Mouse (Mus musculus): ENCODE measurements around the gene Adad2. TPM values are rescaled to one million over a fixed set of nuclear protein-coding genes. Genes with fewer than 3 reads are reported as not detected.

The Adad2 gene
- polyA plus RNA-seq, 1 experiment, result 0.12 TPM

DNA sequence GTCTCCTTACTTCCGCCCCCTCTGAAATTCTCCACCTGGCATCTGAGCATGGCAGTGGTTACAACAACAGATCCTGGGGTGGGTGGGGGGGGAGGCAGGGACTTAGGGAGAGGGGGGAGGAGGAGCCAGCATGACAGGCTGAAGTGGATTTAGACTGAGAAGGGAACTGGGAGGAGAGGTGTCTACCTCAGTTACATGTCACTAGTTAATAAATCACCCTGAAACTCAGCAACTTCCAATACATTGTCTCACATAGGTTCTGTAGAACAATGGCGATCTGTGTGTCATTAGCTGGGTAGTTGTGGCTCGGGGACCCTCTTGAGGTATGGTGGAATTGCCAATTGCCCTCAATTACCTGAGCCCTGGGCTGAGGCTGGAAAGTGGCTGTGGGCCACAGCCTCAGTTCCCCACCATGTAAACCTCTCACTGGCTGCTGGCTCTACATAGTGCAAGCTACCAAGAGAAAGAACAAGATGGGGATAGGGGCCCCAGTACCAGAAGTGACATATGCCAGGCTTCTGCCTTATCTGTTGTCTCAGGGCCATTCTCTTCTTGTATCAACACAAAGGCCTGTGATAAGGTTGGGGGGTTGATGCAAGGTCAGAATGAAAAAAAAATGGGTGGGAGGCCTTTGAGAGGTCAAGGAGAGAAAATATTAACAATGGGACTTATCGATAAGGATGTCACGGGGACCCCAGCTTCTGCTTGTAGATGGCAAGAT, 31.9 kb upstream of the Adad2 start:
- DNase-seq (ENCODE audit: low read depth), result no peak
- TF ChIP-seq POLR2A (IDR thresholded peaks at IDR 0.05; ENCODE audit: borderline replicate concordance, extremely low read depth, insufficient read depth, insufficient read length, poor library complexity, severe bottlenecking) (no peak), CTCF (IDR thresholded peaks at IDR 0.05; ENCODE audit: borderline replicate concordance, extremely low read depth, insufficient read depth, insufficient read length) (no peak)

DNA sequence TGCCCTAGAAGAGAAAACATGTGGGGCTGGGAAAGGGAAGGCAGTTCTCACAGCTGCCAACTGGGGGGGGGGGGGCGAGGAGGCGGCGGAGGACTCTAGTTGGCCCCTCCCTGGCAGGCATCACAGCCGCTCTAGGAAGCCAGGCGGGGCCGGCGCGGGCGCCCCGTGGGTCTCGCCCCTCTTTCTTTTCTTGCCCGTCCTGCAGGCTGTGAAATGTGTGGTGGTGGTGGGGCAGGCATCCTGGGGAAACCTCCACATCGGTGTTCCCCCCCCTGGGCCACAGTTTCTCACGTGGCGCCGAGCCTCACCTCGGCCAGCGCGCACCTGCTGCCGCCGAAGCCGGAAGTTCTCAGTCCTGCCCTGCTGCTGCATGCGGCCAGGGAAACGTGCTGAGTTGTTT, 26.6 kb upstream of the Adad2 start:
- no peak for DNase-seq (ENCODE audit: low read depth)
- TF ChIP-seq POLR2A (IDR thresholded peaks at IDR 0.05; ENCODE audit: borderline replicate concordance, extremely low read depth, insufficient read depth, insufficient read length, poor library complexity, severe bottlenecking), result no peak
- no peak for TF ChIP-seq CTCF (IDR thresholded peaks at IDR 0.05; ENCODE audit: borderline replicate concordance, extremely low read depth, insufficient read depth, insufficient read length)

DNA sequence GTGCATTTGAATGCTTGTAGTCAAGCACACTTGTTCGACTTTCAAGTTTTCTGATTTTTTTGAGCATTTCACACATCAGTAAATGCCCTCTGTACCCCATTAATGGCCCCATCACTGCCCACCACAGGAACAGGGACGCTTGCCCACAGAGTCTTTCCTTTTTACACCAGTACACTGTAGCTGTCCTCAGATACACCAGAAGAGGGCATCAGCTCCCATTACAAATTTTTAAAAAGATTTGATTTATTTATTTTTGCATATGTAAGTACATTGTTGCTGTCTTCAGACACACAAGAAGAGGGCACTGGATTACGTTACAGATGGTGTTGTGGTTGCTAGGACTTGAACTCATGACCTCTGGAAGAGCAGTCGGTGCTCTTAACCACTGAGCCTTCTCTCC, 24.2 kb upstream of the Adad2 start:
- no peak for TF ChIP-seq CTCF (IDR thresholded peaks at IDR 0.05; ENCODE audit: borderline replicate concordance, extremely low read depth, insufficient read depth, insufficient read length)
- TF ChIP-seq POLR2A (IDR thresholded peaks at IDR 0.05; ENCODE audit: borderline replicate concordance, extremely low read depth, insufficient read depth, insufficient read length, poor library complexity, severe bottlenecking), result no peak
- DNase-seq (ENCODE audit: low read depth), result no peak

DNA sequence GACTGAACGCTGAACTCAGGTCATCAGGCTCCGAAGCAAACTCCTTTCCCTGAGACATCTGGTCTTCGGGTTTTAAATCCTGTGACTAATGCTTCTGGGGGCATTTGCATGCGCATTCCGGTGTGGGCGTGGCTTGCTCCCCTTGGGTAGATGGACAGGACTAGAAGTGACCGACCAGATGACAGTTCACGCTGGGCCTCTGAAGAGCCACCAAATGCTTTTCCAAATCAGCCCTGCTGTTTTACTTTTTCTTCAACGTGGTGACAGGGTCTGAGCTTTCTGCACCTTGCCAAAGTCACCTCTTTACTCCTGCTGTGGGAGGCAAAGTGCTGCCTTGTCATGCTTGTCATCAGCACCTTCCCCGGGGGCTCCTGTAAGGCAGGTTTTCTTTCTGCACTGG, 23.7 kb upstream of the Adad2 start:
- TF ChIP-seq CTCF (IDR thresholded peaks at IDR 0.05; ENCODE audit: borderline replicate concordance, extremely low read depth, insufficient read depth, insufficient read length) (no peak), POLR2A (IDR thresholded peaks at IDR 0.05; ENCODE audit: borderline replicate concordance, extremely low read depth, insufficient read depth, insufficient read length, poor library complexity, severe bottlenecking) (no peak)
- DNase-seq (ENCODE audit: low read depth), result peak; percentile 19

DNA sequence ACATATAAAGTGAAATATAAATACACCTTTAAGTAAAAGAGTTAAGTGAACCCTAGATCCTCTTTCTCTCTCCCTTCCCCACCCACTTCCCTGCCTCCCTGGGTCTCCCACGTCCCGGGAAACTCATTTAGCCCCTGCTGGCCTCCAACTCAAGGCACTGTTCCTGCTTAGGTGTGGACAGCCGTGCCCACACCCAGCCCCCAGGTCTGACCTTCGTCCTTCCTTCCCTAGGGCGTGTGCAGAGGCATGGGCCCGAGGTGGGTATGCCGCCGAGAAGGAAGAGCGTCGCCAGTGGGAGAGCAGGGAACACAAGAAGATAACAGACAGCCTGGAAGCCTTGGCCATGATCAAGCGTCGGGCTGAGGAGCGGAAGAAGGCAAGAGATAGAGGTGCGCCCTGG, 22.2 kb upstream of the Adad2 start:
- TF ChIP-seq POLR2A (IDR thresholded peaks at IDR 0.05; ENCODE audit: borderline replicate concordance, extremely low read depth, insufficient read depth, insufficient read length, poor library complexity, severe bottlenecking), result no peak
- TF ChIP-seq CTCF (IDR thresholded peaks at IDR 0.05; ENCODE audit: borderline replicate concordance, extremely low read depth, insufficient read depth, insufficient read length), result no peak
- DNase-seq (ENCODE audit: low read depth), result no peak

DNA sequence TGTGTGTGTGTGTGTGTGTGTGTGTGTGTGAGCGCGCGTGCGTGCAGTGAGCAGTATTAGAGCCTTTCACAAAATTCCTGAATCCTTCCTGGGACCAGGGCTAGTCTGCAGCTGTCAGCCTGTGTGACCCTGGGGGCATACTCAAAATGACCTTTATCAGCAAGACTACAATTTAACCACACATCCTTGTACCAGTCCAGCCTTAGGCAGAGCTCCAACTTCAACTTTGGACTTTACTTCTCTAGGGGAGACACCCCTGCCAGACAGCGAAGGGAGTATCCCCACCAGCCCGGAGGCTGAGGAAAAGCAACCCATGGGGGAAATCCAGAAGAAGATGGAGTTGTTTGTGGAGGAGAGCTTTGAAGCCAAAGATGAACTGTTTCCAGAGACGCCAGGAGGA, 21.1 kb upstream of the Adad2 start:
- no peak for DNase-seq (ENCODE audit: low read depth)
- no peak for TF ChIP-seq CTCF (IDR thresholded peaks at IDR 0.05; ENCODE audit: borderline replicate concordance, extremely low read depth, insufficient read depth, insufficient read length)
- TF ChIP-seq POLR2A (IDR thresholded peaks at IDR 0.05; ENCODE audit: borderline replicate concordance, extremely low read depth, insufficient read depth, insufficient read length, poor library complexity, severe bottlenecking), result no peak

DNA sequence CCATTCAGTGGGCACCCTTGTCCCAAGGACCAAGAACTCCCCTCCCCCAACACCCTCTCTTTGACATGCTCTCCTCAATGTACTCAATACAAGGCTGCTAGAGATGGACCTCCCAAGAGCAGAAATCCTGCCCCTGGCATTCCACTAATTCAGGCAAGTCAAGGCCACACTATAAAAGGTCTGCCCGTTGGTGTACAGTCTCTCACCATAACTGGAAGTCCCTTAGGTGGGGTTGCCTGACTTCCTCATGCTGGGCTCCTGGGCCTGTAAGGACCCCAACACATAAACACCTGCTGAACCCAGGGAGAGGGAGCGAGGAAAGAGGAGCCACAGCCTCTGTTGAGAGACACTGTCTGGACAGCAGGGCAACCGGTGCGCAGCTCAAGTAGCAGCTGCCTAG, 8.8 kb upstream of the Adad2 start:
- DNase-seq (ENCODE audit: low read depth), result no peak
- TF ChIP-seq POLR2A (IDR thresholded peaks at IDR 0.05; ENCODE audit: borderline replicate concordance, extremely low read depth, insufficient read depth, insufficient read length, poor library complexity, severe bottlenecking) (no peak), CTCF (IDR thresholded peaks at IDR 0.05; ENCODE audit: borderline replicate concordance, extremely low read depth, insufficient read depth, insufficient read length) (no peak)

DNA sequence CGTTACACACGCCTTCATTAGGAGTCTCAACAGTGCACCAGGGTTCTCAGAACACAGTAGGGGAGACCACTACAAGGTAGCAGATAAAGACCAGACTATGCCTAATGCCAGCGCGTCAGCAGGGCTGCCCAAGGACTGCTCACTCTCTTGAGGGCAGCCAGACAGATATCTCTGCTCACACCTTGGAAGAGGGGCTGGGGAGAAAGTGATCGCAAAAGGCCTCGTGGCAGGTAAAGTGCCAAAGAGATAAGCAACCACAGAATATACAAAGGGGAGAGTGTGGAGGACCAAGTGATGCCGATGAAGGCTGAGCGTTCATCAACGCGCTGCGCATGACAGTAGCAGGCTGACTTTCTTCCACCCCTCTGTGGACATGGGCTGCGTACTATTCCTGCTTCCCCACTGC, 8.1 kb upstream of the Adad2 start:
- DNase-seq (ENCODE audit: low read depth), result no peak
- TF ChIP-seq POLR2A (IDR thresholded peaks at IDR 0.05; ENCODE audit: borderline replicate concordance, extremely low read depth, insufficient read depth, insufficient read length, poor library complexity, severe bottlenecking) (no peak), CTCF (IDR thresholded peaks at IDR 0.05; ENCODE audit: borderline replicate concordance, extremely low read depth, insufficient read depth, insufficient read length) (no peak)

DNA sequence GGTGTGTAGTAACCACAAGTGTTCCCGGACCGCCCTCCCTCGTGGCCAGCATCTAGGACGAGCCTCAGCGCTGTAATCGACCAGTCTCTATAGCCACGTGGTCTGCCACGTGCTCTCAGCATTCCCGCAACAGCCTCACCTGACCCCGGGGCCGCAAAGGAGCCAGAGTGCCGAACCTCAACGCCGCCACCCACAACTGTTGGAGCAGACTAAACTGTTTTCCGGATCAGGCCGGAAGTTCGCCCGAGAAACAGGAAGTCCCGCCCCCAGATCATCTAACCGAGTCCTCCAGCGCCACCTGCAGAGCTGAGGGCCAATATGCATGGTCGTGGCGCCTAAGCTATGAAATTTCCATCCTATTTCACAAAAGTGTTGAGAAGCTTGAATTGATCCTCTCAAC, 7.6 kb upstream of the Adad2 start, which contains the start of gene Taf1c:
TSS of gene Taf1c (minus strand) at position 227 of the 400 bp plus-strand sequence.
- peak; percentile 89 for TF ChIP-seq CTCF (IDR thresholded peaks at IDR 0.05; ENCODE audit: borderline replicate concordance, extremely low read depth, insufficient read depth, insufficient read length)
- TF ChIP-seq POLR2A (IDR thresholded peaks at IDR 0.05; ENCODE audit: borderline replicate concordance, extremely low read depth, insufficient read depth, insufficient read length, poor library complexity, severe bottlenecking), result peak; percentile 21; the same call in 1 of the 2 replicates

DNA sequence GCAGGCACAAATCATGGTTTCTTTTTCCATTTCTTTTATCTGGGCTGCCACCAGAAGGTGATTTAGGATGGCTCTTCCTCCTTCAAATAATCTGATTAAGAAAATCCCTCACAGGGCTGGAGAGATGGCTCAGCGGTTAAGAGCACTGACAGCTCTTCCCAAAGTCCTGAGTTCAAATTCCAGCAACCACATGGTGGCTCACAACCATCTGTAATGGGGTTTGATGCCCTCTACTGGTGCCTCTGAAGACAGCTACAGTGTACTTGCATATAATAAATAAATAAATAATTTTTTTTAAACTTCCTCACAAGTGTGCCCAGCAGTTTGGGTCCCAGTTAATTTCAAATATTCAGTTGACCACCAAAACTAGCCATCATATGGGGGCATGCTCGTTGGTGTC, 6.3 kb upstream of the Adad2 start:
- peak; percentile 13 for DNase-seq (ENCODE audit: low read depth)
- TF ChIP-seq CTCF (IDR thresholded peaks at IDR 0.05; ENCODE audit: borderline replicate concordance, extremely low read depth, insufficient read depth, insufficient read length) (no peak), POLR2A (IDR thresholded peaks at IDR 0.05; ENCODE audit: borderline replicate concordance, extremely low read depth, insufficient read depth, insufficient read length, poor library complexity, severe bottlenecking) (no peak)

More for the DNA sequence above, 7.6 kb upstream of the Adad2 start, which contains the start of gene Taf1c:
- peak; percentile 96 for DNase-seq (ENCODE audit: low read depth)

DNA sequence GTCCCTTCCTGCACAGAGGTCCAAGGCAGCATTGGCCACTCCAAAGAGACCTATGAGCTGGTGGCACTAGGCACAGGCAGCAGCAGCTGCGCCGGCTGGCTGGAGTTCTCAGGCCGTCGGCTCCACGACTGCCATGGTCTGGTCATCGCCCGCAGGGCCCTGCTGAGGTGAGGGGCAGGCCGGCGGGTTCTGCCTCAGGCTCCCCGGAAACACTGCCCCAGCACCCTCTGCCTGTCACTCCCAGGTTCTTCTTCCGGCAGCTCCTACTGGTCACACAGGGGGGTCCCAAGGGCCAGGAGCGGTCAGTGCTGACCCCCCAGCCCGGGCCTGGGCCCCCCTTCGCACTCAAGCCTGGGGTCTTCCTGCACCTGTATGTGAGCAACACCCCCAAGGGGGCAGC, 2.5 kb downstream of the Adad2 start:
- no peak for DNase-seq (ENCODE audit: low read depth)
- no peak for TF ChIP-seq POLR2A (IDR thresholded peaks at IDR 0.05; ENCODE audit: borderline replicate concordance, extremely low read depth, insufficient read depth, insufficient read length, poor library complexity, severe bottlenecking)
- no peak for TF ChIP-seq CTCF (IDR thresholded peaks at IDR 0.05; ENCODE audit: borderline replicate concordance, extremely low read depth, insufficient read depth, insufficient read length)

DNA sequence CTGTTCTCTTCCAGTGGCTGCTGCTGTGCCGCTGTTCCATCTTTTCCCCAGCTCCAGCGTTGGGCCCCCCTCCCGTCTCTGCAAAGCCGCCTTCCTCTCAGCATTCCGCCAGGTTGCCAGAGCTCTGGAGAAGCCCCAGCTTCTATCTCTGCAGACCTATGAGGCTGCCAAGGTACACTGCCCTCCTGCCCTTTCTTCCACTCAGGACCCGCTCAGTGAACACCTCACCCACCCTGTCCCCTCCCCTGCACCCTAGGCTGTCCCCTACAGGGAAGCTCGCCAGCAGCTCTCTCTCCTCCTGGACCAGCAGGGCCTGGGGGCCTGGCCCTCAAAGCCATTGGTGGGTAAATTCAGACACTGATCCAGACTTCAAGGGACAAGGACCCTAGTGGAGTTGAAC, 3.8 kb downstream of the Adad2 start:
- no peak for DNase-seq (ENCODE audit: low read depth)
- TF ChIP-seq CTCF (IDR thresholded peaks at IDR 0.05; ENCODE audit: borderline replicate concordance, extremely low read depth, insufficient read depth, insufficient read length) (no peak), POLR2A (IDR thresholded peaks at IDR 0.05; ENCODE audit: borderline replicate concordance, extremely low read depth, insufficient read depth, insufficient read length, poor library complexity, severe bottlenecking) (no peak)
